Mouse (Mus musculus): ENCODE measurements around the gene Nfatc2.

The Nfatc2 gene

DNA sequence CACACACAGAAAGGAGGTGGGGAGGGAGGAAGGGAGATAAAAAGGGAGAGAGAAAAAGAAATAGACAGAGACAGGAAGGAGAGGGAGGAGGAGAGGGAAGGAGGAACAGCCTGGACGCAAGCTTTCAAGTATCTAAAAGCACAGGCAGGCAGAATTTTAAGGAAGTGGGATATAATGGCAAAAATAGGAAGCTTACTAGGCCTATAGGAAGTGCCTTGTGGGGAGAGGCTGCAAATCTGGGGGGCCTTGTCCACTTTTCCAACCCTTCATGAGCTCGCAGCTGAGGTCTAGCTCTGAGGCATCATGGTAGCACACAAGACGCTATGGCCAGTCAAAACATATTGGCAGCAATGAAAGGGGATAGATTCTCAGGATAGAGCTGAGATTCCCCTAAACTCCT is 22.3 kb downstream of the Nfatc2 start:
- DNase-seq (ENCODE audit: low read depth, low spot score), result no peak

DNA sequence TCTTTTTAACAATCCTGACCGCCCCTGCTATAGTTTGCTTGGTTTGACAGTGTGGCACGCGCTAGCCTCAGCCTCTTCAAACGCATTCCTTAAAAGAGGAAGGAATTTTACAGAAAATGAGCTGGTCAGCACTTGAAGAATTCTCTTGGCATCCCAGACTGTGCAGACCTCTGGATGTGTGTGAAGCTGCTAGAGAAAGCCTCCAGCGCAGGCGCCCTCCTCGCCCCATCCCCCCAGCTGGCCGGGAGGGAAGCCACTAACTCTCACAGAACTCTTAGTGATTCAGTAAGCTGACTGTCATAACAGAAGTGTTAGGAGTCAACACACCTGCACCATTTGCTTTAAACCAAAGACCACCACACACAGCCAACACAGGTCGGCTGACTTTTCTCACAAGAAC is 23.3 kb downstream of the Nfatc2 start:
- no peak for DNase-seq (ENCODE audit: low read depth, low spot score)

DNA sequence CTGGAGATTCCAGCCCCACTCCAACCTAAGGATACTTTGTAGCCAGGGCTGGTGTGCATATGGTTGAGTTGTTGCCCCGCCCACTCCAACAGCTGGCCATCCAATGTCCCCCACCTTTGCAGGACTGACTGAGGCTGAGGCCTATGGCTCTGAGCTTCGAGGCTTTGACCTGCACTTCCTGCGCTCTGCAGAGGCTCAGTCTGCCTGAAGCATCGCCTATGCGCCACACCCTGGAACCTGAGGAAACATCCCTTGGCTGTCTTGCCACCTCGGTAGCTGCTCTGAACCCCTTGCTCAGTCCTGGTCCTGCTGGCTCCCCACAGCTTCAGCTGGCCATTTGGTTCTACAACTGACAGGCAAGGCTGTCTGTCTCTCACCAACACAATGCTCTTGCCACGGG is 24.1 kb downstream of the Nfatc2 start:
- DNase-seq (ENCODE audit: low read depth, low spot score), result no peak

DNA sequence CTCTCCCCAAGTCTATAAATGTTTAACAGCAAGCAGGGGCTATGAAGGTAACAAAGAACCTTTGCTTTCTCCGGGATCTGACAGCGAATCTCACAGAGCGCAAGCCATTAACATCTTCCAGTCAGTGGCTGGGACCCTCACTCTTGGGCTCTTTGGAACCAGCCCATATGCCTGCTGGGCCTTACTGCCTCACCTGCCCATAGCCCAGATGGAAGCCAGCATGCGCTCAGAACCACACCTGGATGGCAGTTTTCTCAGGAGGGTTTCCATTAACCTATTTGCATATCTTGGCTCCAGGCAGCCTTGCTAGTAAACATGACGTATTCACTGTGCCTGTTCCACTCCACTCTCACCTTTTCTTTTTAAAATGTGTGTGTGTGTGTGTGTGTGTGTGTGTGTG is 25.6 kb downstream of the Nfatc2 start:
- DNase-seq (ENCODE audit: low read depth, low spot score), result no peak

DNA sequence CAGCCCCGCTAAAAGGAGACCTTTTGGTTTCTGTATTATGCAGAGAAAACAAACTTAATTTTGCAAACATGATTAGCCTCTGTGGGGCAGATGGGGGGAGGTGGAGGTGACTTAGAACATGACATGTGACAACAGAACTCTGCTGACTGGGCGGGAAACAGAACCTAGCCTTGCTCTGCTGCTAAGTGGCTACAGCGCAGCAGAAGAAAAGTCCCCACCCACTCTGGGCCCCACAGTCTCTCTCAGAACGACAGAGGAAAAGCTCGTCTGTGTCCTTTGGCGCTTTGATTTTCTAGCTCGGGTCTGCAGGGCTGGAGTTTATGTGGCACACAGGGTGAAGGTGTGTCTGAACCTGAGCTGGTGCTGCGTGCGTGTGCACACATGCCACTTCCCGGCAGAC is 26.5 kb downstream of the Nfatc2 start:
- DNase-seq (ENCODE audit: low read depth, low spot score), result no peak

DNA sequence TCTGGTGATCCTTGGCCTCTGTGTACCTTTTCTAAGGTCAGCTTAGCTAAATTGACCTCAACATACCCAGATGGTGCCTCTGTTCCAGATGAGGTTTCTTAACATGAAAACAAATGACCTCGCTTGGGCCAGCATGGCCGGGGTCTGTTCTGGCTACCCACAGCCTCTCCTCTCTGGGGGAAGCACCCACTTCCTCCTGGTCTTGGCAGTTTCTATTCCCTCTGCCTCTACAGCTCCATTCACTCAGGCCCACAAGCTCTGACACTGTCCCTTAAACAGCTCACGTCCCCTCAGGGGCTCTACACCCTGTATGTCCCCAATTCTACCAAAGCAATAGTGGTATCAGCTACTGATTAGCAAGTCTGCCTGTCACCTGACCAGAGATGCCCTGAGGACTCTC is 27.6 kb downstream of the Nfatc2 start:
- DNase-seq (ENCODE audit: low read depth, low spot score), result no peak

DNA sequence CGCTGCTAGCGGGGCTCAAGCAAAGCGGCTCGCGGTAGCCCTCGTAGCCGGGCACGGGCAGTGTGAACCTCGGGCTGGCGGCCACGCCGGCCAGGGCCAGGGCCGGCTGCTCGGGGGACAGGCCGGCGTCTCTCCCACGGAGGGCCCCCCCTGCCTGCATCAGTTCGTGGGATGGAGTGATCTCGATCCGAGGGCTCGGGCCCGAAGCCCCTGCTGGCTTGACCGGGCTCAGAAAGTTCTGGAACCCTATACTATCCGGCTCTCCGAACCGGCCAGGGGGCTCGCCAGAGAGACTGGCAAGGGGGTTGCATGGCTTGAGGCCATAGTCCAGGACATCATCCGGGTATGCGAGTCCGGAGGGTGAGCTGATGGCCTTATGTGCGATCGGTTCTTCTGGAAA is 30.2 kb downstream of the Nfatc2 start:
- DNase-seq (ENCODE audit: low read depth, low spot score), result no peak

DNA sequence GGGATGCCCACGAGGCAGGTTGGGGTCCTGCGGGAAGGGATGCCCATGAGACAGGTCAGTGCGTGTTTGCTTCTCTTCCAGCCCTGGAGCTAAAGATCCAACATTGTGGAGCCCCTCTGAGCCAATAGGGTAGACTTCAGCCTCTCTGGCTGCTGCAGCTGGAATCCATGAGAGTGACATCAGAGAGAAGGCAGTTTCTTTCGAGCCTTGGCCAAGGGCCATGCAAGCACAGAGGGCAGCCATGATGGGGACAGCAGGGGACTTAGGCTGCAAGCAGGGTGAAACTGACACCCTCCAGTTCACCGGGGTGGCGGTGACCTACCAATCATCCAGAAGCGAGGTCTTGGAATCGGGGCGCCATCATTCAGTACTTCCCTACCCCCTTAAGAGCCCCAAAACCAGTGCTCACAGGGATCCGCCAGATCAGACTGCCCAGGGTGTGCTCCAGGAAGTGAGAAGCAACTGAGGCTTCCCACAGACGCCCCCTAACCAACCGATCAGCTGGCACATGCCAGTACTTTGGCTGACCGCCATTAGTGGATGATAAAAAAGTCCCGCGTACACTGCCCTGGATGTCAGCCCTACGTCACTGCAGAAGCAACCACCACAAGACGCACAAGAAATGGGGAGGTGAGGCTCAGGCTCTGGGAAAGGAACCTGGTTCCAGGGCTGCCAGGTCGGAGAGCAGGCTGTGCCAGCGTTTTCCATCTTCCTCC is 35.8 kb downstream of the Nfatc2 start:
- DNase-seq (ENCODE audit: low read depth, low spot score), result no peak

DNA sequence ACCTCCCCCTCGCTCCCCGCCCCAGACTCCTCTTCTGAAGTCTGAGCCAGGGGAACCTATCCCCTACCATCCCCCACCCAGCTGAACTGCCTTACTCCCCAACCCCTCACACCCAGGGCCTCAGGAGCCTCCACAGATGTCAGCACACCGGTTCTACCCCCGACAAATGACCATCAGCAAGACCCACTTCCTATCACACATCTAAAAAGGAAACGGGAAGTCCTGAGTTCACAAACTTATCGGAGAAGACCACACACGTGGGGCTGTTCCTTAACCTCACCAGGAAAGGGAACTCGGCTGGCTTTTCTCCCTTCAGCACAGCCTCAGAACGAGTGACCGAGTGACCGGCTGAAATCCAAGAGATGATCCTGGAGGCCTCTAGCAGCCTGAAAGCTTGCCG is 38.3 kb downstream of the Nfatc2 start:
- DNase-seq (ENCODE audit: low read depth, low spot score), result no peak

DNA sequence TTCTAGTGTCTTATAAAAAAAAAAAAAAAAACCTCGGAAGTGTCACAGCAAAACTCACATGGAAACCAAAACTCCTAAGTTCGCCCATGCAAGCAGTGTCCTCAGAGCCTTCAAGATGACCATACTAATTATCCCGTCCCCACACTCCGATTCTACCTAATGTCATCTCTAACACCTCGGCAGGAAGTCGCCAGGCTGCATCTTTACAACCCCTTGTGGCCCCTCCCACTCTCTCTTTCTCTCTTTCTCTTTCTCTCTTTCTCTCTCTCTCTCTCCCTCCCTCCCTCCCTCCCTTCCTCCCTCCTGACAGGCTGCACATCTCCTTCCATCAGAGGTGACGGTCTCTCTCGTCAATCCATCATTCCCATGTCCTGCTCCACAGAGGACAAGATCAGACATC is 44.4 kb downstream of the Nfatc2 start:
- DNase-seq (ENCODE audit: low read depth, low spot score), result no peak

DNA sequence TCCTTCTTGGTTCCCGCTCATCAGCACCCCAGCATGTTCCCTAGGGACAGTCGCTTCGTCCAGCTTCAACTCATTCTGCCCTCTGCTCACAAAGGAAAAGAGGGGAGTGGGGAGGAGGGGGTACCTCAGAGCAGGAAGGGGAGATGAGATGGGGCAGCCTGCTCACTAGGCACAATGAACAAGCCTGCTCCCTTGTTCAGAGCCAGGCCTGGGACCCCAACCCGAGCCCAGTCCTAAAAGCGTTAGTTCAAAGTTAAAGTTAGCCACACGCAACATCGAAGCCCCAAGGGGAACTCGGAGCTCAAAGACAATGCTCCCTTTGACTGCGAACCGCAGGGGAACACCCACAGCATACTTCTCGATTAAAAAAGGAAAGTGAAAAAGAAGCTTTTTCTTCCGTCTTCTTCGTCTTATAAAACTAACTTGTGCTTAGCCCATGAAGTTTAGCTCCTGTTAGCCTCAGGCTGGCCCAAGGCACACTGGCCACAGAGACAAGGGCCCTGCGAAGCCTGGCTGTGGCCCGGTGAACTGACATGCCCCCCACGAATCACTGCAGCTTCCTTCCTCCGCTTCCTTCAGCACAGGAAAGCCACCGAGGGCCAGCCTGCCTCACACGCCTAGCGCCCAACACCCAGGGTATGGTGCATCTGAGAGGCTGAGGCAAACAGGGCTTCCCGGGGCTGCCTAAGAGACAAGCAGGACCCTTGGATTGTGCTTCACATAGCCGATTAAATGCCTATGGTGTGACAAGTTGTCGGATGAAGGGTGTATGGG is 45.4 kb downstream of the Nfatc2 start:
- no peak for DNase-seq (ENCODE audit: low read depth, low spot score)

DNA sequence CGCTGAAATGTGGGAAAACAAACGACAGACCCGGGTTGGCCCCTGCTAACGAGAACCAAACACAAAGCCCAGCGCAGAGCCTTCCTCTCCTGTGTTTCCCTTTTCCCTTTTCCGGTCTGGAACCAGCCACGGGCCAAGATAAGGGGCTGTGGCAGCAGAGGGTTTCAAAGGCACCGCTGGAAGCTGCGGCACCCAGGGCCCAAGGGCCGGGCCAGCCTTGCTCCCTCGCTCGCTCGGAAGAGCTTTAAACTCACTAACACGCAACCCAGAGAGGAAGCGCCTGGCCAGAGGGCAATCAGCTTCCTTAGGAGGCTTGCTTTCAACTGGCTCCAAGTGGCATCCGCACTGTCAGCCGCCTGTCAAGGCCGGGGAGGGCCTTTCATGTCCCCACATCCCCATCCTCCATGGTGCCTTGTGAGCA is 47.9 kb downstream of the Nfatc2 start:
- DNase-seq (ENCODE audit: low read depth, low spot score), result no peak

DNA sequence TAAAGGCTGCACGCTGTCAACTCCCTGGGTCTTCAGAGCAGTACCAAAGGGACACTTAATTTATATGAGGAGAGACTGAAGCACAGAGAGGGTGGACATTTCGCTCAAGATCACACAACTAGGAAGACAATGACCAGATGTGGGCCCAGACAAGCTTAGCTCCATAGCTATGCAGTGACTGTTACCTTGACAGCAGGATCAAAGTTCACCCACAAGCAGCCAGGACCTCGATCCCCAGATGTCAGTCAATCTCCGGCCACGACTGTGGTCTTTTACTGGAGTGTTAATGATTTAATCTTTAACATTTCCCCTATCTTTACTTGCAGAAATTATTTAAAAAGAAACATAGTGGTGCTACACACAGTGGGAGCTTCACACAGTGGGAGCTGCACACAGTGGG is 49.1 kb downstream of the Nfatc2 start:
- DNase-seq (ENCODE audit: low read depth, low spot score), result no peak

DNA sequence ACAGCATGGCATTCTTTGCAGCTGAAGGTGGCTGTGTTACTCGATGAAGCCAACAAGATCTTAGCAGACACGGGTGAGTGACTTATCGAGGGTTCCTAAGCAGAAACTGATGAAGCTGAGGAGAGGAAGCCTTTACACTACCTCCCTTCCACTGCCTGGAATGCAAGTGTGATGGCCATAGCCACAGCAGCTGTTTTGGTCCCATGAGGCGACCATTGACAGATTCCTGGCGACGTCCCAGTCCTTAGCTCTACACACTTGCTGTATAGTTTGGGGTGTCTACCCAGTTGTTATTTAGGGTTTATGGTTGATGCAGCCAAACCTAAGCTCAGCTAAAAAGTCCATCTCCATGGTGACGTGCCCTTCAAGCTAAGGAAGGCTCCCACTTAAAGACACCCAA is 50.2 kb downstream of the Nfatc2 start:
- no peak for DNase-seq (ENCODE audit: low read depth, low spot score)

DNA sequence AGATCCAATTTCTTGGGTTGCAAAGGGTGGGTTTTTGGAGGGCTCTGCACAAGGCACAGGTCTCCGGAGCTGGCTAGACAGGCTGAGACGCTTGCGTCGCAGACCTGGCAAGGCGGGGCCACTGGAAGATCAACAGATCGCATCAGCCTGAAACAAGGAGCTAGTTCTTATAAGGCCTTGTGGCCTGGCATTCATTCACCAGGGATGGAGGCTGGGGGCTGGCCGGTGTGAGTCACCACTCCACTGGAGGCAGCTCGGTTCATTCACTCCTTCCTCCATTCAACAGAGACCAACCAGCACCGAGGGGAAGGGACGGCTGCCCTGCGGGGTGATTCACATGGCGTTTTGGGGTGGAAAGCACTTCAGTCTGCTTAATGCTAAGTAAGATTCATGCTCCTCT is 52.1 kb downstream of the Nfatc2 start:
- DNase-seq (ENCODE audit: low read depth, low spot score), result no peak

DNA sequence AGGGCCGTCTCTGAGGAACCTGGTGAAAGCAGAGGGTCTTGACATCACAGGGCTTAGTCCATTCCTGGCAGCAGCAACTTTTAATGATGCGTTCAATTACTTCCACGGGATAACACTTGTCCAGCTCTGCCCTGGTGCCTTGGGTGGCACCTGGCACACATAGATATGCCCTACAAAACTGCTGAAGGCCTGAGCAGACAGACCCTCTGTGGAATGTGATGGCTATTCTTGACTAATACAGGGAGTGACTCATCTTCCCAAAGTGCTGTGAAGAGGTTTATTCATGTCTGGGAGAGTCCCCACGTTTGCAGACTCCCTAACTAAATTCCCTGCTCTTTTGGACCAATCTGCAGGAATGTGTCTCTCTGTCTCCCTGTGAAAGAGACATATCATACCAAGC is 53.4 kb downstream of the Nfatc2 start:
- no peak for DNase-seq (ENCODE audit: low read depth, low spot score)

DNA sequence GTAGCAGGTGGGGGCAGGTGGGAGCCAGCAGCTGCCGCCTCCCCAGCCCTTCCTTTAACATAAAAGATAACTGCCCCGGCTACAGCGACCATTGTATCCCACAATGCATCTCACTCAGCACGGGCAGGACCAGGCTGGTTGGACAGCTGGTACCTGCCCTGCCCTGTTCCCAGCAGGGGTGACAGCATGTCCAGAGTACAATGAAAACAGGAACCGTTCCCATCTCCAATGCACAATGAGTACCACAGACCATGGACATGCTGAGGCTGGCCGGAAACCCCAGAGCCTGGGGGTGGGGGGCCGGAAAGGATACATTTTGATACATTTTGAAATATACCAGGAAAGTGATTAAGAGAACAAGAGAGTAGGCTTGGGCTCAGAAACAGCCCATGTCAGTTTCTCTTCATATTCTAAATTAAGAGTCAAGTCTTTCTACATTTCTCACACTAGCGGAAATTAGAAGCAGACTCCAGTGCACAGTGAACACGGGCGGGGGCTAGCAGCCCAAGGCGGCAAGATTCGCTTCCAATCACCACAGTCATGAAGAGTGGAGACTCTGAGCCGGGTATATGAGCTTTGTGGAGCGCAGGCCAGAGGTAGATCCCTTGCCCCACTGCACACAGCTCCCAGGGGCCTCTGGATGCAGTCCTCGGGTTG is 55.4 kb downstream of the Nfatc2 start:
- DNase-seq (ENCODE audit: low read depth, low spot score), result no peak

DNA sequence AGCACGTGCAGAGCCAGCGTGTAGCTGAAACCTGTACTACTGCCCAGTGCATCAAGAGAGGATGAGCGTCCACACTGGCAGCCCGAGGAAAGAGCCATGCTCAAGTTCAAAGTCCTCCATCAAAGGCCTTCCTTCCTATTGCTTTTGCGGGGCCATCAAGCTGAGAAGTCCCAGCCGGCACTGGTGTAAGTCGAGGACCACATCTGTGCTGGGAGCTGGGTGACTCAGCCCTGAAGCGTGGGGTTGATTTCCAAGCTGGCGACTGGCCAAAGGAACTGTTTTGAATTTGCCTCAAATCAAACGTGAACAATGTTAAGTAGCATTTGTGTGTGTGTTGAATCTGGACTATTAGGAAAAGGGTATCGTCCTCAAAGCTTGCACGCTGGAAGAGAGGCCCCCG is 57.4 kb downstream of the Nfatc2 start:
- no peak for DNase-seq (ENCODE audit: low read depth, low spot score)

DNA sequence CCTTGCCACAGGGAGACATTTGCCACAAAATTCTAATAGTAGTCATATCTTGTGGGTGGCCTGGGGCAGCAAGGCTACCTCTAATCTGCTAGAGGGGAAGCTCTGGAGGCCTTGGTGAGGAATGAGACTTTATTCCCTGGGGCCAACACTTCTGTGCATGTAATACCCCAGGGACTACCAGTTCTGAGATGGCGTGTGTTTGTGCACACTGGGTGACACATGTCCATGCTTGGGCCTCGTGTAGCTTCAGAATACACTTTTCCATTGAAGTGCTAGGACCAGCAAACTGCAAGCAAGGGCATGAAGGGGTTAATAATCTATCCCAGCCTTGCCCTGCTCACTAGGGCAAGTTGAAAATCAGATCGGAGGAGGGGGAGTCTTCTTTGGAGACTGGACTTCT is 58.4 kb downstream of the Nfatc2 start:
- no peak for DNase-seq (ENCODE audit: low read depth, low spot score)

DNA sequence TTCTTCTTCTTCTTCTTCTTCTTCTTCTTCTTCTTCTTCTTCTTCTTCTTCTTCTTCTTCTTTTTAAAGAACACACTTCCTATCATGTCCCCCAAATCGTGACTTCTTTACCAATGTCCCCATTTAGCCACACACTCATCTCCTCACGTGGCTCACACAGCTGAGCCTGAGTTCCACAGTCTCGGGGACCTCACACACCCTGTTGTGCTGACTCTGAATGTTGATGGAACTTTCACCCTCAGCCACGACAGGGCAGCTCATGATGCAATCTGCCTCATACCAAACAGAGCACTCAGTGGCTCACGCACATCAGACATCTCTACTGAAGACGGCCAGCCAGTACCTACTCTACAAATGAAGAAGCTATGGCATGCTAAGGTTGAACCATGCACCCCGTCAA is 60.2 kb downstream of the Nfatc2 start:
- no peak for DNase-seq (ENCODE audit: low read depth, low spot score)

DNA sequence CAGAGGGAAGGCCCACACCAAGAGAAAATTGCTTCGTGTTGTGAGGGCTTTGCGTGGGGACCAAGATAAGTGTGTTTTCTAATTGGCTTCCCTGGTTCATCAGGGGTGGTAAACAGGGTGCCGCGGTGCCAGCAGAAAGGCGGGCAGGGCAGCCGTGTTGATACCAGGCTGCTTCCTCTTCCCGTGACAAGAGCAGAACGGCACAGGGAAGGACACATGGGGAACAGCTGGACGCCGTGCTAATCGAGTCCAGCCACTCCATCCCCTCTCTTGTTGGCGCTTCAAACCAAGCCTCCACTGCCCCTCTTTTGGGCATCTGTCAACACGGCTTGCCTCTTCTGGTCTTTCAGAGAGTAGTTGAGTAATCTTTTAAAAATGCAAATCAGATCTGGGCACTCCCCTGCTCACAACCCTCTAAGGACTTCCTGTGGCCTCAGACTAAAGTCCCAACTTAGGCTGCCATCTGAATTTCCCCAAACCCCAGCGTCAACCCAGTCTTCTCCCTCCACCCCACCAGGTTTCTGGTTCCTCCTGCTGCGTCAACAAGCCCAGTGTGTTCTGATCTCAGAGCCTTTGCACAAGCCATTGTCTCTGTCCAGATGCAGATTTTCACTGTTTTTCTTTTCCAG is 61.7 kb downstream of the Nfatc2 start:
- DNase-seq (ENCODE audit: low read depth, low spot score), result no peak

DNA sequence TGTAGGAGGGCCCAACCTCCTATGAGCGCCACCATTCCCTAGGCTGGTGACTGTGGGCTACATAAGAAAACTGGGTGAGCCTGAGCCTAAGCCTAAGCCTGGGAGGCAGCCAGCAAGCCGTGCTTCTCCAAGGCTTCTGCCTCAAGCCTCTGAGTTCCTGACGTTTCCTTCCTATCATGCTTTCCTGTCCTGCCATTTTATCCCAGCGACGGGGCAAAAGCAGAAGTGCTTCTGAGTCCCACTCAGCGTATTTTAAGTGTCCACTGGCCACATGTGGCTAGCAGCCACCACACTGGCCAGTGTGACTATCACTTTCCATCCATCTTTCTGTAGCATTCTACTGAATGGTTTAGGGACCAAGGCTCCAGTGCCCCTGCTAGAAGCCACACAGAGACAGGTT is 62.4 kb downstream of the Nfatc2 start:
- DNase-seq (ENCODE audit: low read depth, low spot score), result no peak
